Mouse (Mus musculus): ENCODE results near the gene Lztfl1. TPM values are rescaled to one million over a fixed set of nuclear protein-coding genes. Genes with fewer than 3 reads are reported as not detected.
"Not testable (repeated sequence)": the region's sequence is repeated elsewhere in the genome, so short reads cannot be mapped to it uniquely, and the experiment has no call there.

The Lztfl1 gene
- 22.0 and 25.6 TPM in 2 replicates for polyA plus RNA-seq (2016; fragmentation: Nextera tagmentation; extraction: Ambion mirVana)

GRCm38 (mm10) chr9:123717186-123718008, at the start of gene Lztfl1:
Gene Lztfl1, minus strand, starts transcription at chr9:123717697.
- peak; percentile 100 for ATAC-seq
- Histone ChIP-seq H3K4me2 (peak within 1 kb of the TSS; percentile 84), H3K4me1 (peaks cover 20% of the 10 kb centered on the region), H3K4me3 (peak within 1 kb of the TSS; percentile 81), H3K27ac (peak within 1 kb of the TSS; percentile 81), H3K36me3 (no peaks in the 10 kb centered on the region), H3K9ac (peak within 1 kb of the TSS; percentile 77), H3K27me3 (replicated peaks) (peaks cover 11% of the 10 kb centered on the region), H3K9me3 (replicated peaks) (no peaks in the 10 kb centered on the region)
- WGBS (ENCODE audit: insufficient replicate concordance), result under 1% methylated on average over 55 of the region's 55 CpGs

- Histone ChIP-seq H3K27ac (no peak overlapping the region), H3K4me3 (no peak overlapping the region), H3K36me3 (no peaks in the 10 kb centered on the region), H3K4me1 (no peaks in the 10 kb centered on the region), H3K9me3 (replicated peaks) (no peaks in the 10 kb centered on the region), H3K4me2 (no peak overlapping the region), H3K9ac (no peak overlapping the region), H3K27me3 (replicated peaks) (no peaks in the 10 kb centered on the region)
- 49% methylated on average over 3 of the region's 3 CpGs for WGBS (ENCODE audit: insufficient replicate concordance)
- no peak for ATAC-seq
These were observed 49.5 kb upstream of the Lztfl1 start for GRCm38 (mm10) chr9:123766996-123767395.

GRCm38 (mm10) chr9:123763771-123764170, 46.3 kb upstream of the Lztfl1 start:
- WGBS (ENCODE audit: insufficient replicate concordance), result 58% methylated on average over 3 of the region's 3 CpGs
- Histone ChIP-seq H3K36me3 (no peaks in the 10 kb centered on the region), H3K9me3 (replicated peaks) (no peaks in the 10 kb centered on the region), H3K4me2 (no peak overlapping the region), H3K27me3 (replicated peaks) (no peaks in the 10 kb centered on the region), H3K27ac (no peak overlapping the region), H3K4me1 (no peaks in the 10 kb centered on the region), H3K9ac (no peak overlapping the region), H3K4me3 (no peak overlapping the region)
- no peak for ATAC-seq

DNA sequence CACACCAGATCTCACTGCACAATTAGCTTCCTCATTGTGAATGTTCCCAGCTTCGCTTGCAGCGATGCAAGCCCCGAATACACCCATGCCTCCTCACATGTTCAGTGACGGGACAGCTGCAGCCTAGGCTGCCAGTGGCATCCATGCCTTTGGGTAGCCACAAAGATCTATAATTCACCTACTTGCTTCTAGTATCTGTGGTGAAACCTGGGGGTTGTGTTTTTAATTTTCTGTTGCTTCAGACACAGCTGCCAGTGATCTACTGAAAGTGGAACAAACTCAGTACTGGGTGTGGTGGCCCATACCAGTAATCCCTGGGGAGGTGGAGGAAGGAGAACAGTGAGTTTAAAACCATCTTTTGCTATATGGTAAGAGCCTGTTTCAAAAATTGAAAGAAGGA, 45.4 kb upstream of the Lztfl1 start:
- Histone ChIP-seq H3K4me2 (no peak overlapping the region), H3K27me3 (replicated peaks) (no peaks in the 10 kb centered on the region), H3K36me3 (no peaks in the 10 kb centered on the region), H3K9me3 (replicated peaks) (no peaks in the 10 kb centered on the region), H3K9ac (no peak overlapping the region), H3K27ac (no peak overlapping the region), H3K4me3 (no peak overlapping the region), H3K4me1 (no peaks in the 10 kb centered on the region)
- 84% methylated on average over 4 of the region's 4 CpGs for WGBS (ENCODE audit: insufficient replicate concordance)
- no peak for ATAC-seq

DNA sequence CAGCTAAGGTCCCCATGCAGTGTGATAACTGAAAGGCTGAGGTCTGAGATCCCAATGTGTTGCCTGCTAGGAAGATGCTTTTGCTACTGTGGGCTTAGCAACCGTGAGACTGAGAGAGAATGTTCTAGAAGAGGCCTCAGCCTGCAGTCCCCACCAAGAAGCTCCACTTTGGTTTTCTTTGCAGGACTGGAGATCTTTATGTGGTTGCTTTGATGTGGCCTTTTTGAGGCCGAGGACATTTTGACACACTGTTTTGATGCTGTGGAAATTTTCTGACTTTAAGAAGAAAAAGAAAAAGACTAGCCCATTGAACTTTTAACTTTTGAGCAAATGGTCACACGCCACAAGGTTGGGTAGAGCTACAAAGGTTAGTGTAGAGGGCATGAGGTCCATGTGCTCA, 43.3 kb upstream of the Lztfl1 start:
- no peaks in the 10 kb centered on the region for H3K9me3 ChIP-seq (replicated peaks)
- H3K27ac ChIP-seq, result no peak overlapping the region
- no peak overlapping the region for H3K9ac ChIP-seq
- no peaks in the 10 kb centered on the region for H3K27me3 ChIP-seq (replicated peaks)
- no peaks in the 10 kb centered on the region for H3K36me3 ChIP-seq
- ATAC-seq, result no peak
- H3K4me2 ChIP-seq, result no peak overlapping the region
- no peak overlapping the region for H3K4me3 ChIP-seq
- 71% methylated on average over 3 of the region's 3 CpGs for WGBS (ENCODE audit: insufficient replicate concordance)
- H3K4me1 ChIP-seq, result no peaks in the 10 kb centered on the region

DNA sequence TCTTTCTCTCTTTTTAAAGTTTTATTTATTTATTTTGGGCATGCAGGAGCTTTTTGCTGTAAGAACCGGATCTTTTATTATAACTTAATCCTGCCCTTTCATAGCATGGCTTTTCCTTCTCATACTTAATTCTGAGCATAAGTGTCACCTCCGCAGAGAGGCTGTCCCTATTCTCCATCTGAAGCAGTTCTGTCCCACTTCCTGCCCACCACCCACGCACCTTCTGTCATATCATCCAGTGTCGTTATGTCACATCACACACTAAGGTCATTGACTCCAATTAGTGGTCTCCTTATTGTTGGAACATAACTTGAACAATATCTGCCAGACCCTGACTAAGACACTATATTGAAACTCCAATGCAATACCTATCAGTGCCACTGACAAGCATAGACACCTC, 41.1 kb upstream of the Lztfl1 start:
- Histone ChIP-seq H3K4me2 (no peak overlapping the region), H3K27me3 (replicated peaks) (no peaks in the 10 kb centered on the region), H3K27ac (no peak overlapping the region), H3K4me1 (no peaks in the 10 kb centered on the region), H3K9ac (no peak overlapping the region), H3K36me3 (no peaks in the 10 kb centered on the region), H3K9me3 (replicated peaks) (no peaks in the 10 kb centered on the region), H3K4me3 (no peak overlapping the region)
- 59% methylated on average over 4 of the region's 4 CpGs for WGBS (ENCODE audit: insufficient replicate concordance)
- no peak for ATAC-seq

GRCm38 (mm10) chr9:123758156-123758555, 40.7 kb upstream of the Lztfl1 start:
- Histone ChIP-seq H3K9ac (no peak overlapping the region), H3K36me3 (no peaks in the 10 kb centered on the region), H3K27me3 (replicated peaks) (no peaks in the 10 kb centered on the region), H3K9me3 (replicated peaks) (no peaks in the 10 kb centered on the region), H3K4me2 (no peak overlapping the region), H3K4me1 (no peaks in the 10 kb centered on the region), H3K27ac (no peak overlapping the region), H3K4me3 (no peak overlapping the region)
- 60% methylated on average over 1 of the region's 1 CpGs for WGBS (ENCODE audit: insufficient replicate concordance)
- no peak for ATAC-seq

GRCm38 (mm10) chr9:123757326-123757725, 39.8 kb upstream of the Lztfl1 start:
- H3K4me2 ChIP-seq, result no peak overlapping the region
- H3K4me1 ChIP-seq, result no peaks in the 10 kb centered on the region
- H3K9ac ChIP-seq, result no peak overlapping the region
- WGBS (ENCODE audit: insufficient replicate concordance), result 35% methylated on average over 2 of the region's 2 CpGs
- H3K4me3 ChIP-seq, result no peak overlapping the region
- H3K27ac ChIP-seq, result no peak overlapping the region
- ATAC-seq, result no peak
- no peaks in the 10 kb centered on the region for H3K27me3 ChIP-seq (replicated peaks)
- no peaks in the 10 kb centered on the region for H3K9me3 ChIP-seq (replicated peaks)
- no peaks in the 10 kb centered on the region for H3K36me3 ChIP-seq

- H3K9ac ChIP-seq, result no peak overlapping the region
- no peaks in the 10 kb centered on the region for H3K4me1 ChIP-seq
- H3K36me3 ChIP-seq, result no peaks in the 10 kb centered on the region
- H3K4me2 ChIP-seq, result no peak overlapping the region
- H3K9me3 ChIP-seq (replicated peaks), result no peaks in the 10 kb centered on the region
- no peaks in the 10 kb centered on the region for H3K27me3 ChIP-seq (replicated peaks)
- ATAC-seq, result no peak
- 34% methylated on average over 3 of the region's 3 CpGs for WGBS (ENCODE audit: insufficient replicate concordance)
- no peak overlapping the region for H3K4me3 ChIP-seq
- no peak overlapping the region for H3K27ac ChIP-seq
These were observed 39.3 kb upstream of the Lztfl1 start for GRCm38 (mm10) chr9:123756752-123757151.

DNA sequence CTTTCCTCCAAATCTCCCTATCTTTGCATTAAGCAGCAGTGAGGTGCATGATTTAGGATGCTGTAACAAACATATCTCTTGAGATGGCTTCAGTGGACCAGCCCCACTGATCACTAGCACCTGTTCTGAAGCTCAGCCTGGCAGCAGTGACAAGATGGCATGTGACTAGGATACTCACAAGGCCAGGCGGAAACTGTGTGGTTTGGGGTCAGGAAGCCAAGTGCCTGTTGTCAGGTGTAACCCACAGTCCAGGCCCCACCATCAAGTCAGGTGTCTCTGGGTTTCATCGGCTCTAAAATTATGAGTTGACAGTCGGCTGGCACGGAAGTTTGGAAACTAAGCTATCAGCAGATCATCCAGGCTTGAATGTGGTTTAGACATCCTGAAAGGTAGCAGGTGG, 36.8 kb upstream of the Lztfl1 start:
- H3K9me3 ChIP-seq (replicated peaks), result no peaks in the 10 kb centered on the region
- no peaks in the 10 kb centered on the region for H3K27me3 ChIP-seq (replicated peaks)
- H3K4me2 ChIP-seq, result no peak overlapping the region
- no peaks in the 10 kb centered on the region for H3K4me1 ChIP-seq
- no peak overlapping the region for H3K4me3 ChIP-seq
- no peaks in the 10 kb centered on the region for H3K36me3 ChIP-seq
- WGBS (ENCODE audit: insufficient replicate concordance), result 70% methylated on average over 4 of the region's 4 CpGs
- H3K9ac ChIP-seq, result no peak overlapping the region
- no peak overlapping the region for H3K27ac ChIP-seq
- ATAC-seq, result no peak

DNA sequence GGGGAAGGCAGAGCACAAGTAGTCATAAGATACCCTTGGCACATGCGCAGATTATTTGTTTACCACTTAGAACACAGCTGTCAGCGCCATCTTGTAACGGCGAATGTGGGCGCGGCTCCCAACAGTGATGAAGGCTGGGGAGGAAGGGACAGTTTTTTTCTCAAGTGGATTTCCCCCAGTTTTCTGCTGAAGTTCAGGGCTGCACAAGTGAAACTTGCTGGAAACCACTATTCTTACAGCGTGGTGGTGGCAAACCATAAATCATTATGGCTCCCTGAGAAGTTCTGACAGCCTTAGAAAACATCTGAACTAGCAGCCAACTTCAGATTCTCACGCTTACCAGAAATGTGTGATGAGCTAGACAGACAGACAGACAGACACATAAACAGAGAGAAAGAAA, 32.2 kb upstream of the Lztfl1 start:
- H3K27me3 ChIP-seq (replicated peaks); H3K9ac ChIP-seq; ATAC-seq; H3K4me3 ChIP-seq; H3K27ac ChIP-seq; H3K36me3 ChIP-seq; H3K9me3 ChIP-seq (replicated peaks); H3K4me2 ChIP-seq; H3K4me1 ChIP-seq: not testable (repeated sequence)
- WGBS (ENCODE audit: insufficient replicate concordance), result 86% methylated on average over 8 of the region's 8 CpGs

DNA sequence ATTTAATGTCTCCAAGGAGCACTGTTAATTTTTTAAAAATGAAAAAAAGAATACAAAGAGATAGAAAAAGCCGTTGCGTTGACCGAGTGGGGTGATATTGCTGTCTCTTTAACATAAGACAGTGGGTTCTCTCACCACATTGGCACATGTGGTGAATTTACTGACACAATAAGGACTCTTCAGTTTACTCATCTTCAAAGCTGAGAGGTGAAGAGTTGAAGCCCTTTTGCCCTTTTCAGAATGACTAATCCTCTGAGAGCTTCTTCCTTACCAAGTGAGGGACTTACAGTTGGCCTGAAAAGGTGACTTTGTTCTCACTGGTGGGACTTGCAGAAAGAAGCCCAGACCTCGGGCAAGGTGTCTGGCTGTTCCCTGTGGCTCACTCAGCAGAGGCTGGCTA, 23.3 kb upstream of the Lztfl1 start:
- Histone ChIP-seq H3K9ac (no peak overlapping the region), H3K4me3 (no peak overlapping the region), H3K4me2 (no peak overlapping the region), H3K27me3 (replicated peaks) (no peaks in the 10 kb centered on the region), H3K27ac (no peak overlapping the region), H3K36me3 (no peaks in the 10 kb centered on the region), H3K4me1 (no peaks in the 10 kb centered on the region), H3K9me3 (replicated peaks) (no peaks in the 10 kb centered on the region)
- ATAC-seq, result no peak
- 77% methylated on average over 4 of the region's 4 CpGs for WGBS (ENCODE audit: insufficient replicate concordance)

- Histone ChIP-seq H3K4me3 (no peak overlapping the region), H3K9me3 (replicated peaks) (no peaks in the 10 kb centered on the region), H3K27me3 (replicated peaks) (no peaks in the 10 kb centered on the region), H3K36me3 (no peaks in the 10 kb centered on the region), H3K4me1 (no peaks in the 10 kb centered on the region), H3K27ac (no peak overlapping the region), H3K9ac (no peak overlapping the region), H3K4me2 (no peak overlapping the region)
- 56% methylated on average over 3 of the region's 3 CpGs for WGBS (ENCODE audit: insufficient replicate concordance)
- ATAC-seq, result no peak
These were observed 16.6 kb upstream of the Lztfl1 start for GRCm38 (mm10) chr9:123734133-123734532.

Measured in liver, embryonic 12.5 days (tissue).